Mouse (Mus musculus): Measurements from ENCODE around the gene March11.

- no peak for TF ChIP-seq ELF1 (IDR thresholded peaks at IDR 0.05; ENCODE audit: low read depth, low read length)
- TF ChIP-seq KAT2A (IDR thresholded peaks at IDR 0.05; ENCODE audit: insufficient replicate concordance, low read length): no peak
- no peak for TF ChIP-seq CHD2 (IDR thresholded peaks at IDR 0.05; ENCODE audit: low read length)
- TF ChIP-seq POLR2A (IDR thresholded peaks at IDR 0.05; ENCODE audit: low read depth, low read length): no peak
- TF ChIP-seq EP300 (IDR thresholded peaks at IDR 0.05; ENCODE audit: low read length): no peak; the same call in 1 of the 2 replicates
- TF ChIP-seq NELFE (IDR thresholded peaks at IDR 0.05; ENCODE audit: low read depth, low read length): no peak
- TF ChIP-seq MAFK (IDR thresholded peaks at IDR 0.05; ENCODE audit: insufficient replicate concordance, low read length): no peak
- TF ChIP-seq HCFC1 (IDR thresholded peaks at IDR 0.05; ENCODE audit: low read depth, low read length): no peak
- TF ChIP-seq POLR2AphosphoS2 (IDR thresholded peaks at IDR 0.05; ENCODE audit: low read depth, low read length): no peak
- no peak for TF ChIP-seq MAX (IDR thresholded peaks at IDR 0.05; ENCODE audit: low read length)
- no peak for TF ChIP-seq TCF12 (IDR thresholded peaks at IDR 0.05; ENCODE audit: low read depth, low read length)
- TF ChIP-seq CTCF (conservative IDR thresholded peaks at IDR 0.05 in 1 of 2, IDR thresholded peaks at IDR 0.05 in 1 of 2; ENCODE audit: low read depth in 2 of 2, low read length in 2 of 2): no peak
- no peak for TF ChIP-seq MAZ (IDR thresholded peaks at IDR 0.05; ENCODE audit: low read depth, low read length)
- no peak for TF ChIP-seq JUND (conservative IDR thresholded peaks at IDR 0.05; ENCODE audit: low read depth, low read length)
Measured at GRCm38 (mm10) chr15:26432676-26433075, 123.8 kb downstream of the March11 start.
